Mouse (Mus musculus) liver, embryonic 14.5 days (tissue): ENCODE measurements around the gene Rngtt.

Experiments used
- CTCF ChIP-seq: IDR thresholded peaks from 2 replicates; pipeline ENCODE4 v1.5.1; 2016; ENCODE audit warnings: antibody characterized with exemption, low read depth, control low read depth
- EP300 ChIP-seq: IDR thresholded peaks from 2 replicates; pipeline ENCODE4 v1.6.1; 2016; ENCODE audit warnings: antibody characterized with exemption, low read depth

GRCm38 (mm10) chr4:33417391-33417790 lies 107.3 kb downstream of the Rngtt start:
- TF ChIP-seq CTCF (no peak), EP300 (no peak)
